Mouse (Mus musculus): ENCODE results near the gene Btbd35f5.

Gene Btbd35f5

GRCm38 (mm10) chrX:32973597-32973996 lies at the start of gene Btbd35f5:
Btbd35f5 (plus strand) TSS chrX:32973897.
- no CpG with 5 or more reads among the region's 3 CpGs for WGBS

- WGBS, result no CpG with 5 or more reads among the region's 1 CpGs
Measured at GRCm38 (mm10) chrX:32941468-32941867, 32.2 kb upstream of the Btbd35f5 start, which contains the start of gene Gm21789. Gm21789 (plus strand) TSS chrX:32941768.
